In the genomic region with DNA sequence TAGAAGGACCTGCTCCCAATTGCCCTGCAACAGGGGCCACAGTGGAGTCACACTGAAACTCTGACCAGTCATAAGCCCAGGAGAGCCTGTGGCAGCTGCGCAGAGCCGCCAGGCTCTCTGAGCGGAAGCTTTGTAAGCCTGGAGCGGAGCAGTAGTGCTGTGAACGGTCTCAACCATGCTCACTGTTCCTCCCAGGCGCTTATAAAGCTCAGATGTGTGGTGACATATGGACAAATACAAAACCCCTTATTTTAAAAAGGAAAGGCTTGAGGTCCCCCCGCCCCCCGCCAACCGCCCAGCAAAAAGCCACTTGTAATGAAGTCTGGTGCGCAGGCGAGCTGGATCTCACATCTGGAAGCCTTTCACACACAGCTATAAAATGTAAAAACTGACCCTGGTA, we compare ENCODE assay signal across 20 mouse cellular contexts. TPM values are rescaled to one million over a fixed set of nuclear protein-coding genes. Genes with fewer than 3 reads are reported as not detected.
DNase-seq lines count a peak whose midpoint lies in the region; ATAC-seq and TF ChIP-seq lines count a peak whose summit lies in the region.
"Had no signal": no experiment of that assay in that cellular context is flagged by ENCODE, and none has a peak within 500 bp of the region (broad histone marks: within the 10 kb centered on the region; RNA-seq: fewer than 3 reads in every experiment).

No protein-coding gene starts in this region.

- WGBS in forebrain, postnatal 0 days, result 58% methylated on average over 11 of the region's 11 CpGs
- 54% methylated on average over 11 of the region's 11 CpGs for WGBS in forebrain, embryonic 16.5 days
- WGBS in embryonic facial prominence, embryonic 12.5 days, result 41% methylated on average over 11 of the region's 11 CpGs
- 11% methylated on average over 11 of the region's 11 CpGs for WGBS in limb, embryonic 13.5 days

- no peaks in the 10 kb centered on the region for H3K9me3 ChIP-seq in forebrain, postnatal 0 days (ENCODE audit: low read length)
- no peaks in the 10 kb centered on the region for H3K9me3 ChIP-seq in forebrain, embryonic 16.5 days (ENCODE audit: control insufficient read depth, low read length)
- H3K9me3 ChIP-seq in E14TG2a.4 (ENCODE audit: low read length), result no peaks in the 10 kb centered on the region
- H3K9me3 ChIP-seq in embryonic facial prominence, embryonic 12.5 days, result no peaks in the 10 kb centered on the region
- no peaks in the 10 kb centered on the region for H3K9me3 ChIP-seq in limb, embryonic 13.5 days

- H3K4me3 ChIP-seq in forebrain, postnatal 0 days (ENCODE audit: low read depth, low read length), result no peak overlapping the region
- H3K4me3 ChIP-seq in forebrain, embryonic 16.5 days (replicated peaks; ENCODE audit: low read length), result no peak overlapping the region
- peak overlapping the region; percentile 35; the same call in 1 of the 2 replicates for H3K4me3 ChIP-seq in E14TG2a.4 (replicated peaks; ENCODE audit: low read length)
- H3K4me3 ChIP-seq in embryonic facial prominence, embryonic 12.5 days, result no peak overlapping the region
- 0 out of 2 replicates have a peak overlapping the region, but pooled peaks have one; percentile 5 for H3K4me3 ChIP-seq in limb, embryonic 13.5 days
- H3K4me3 ChIP-seq: heart, embryonic 12.5 days had no signal

- no peak overlapping the region for H3K4me2 ChIP-seq in forebrain, postnatal 0 days (ENCODE audit: low read depth)
- H3K4me2 ChIP-seq in forebrain, embryonic 16.5 days (ENCODE audit: low read length), result no peak overlapping the region
- H3K4me2 ChIP-seq in embryonic facial prominence, embryonic 12.5 days (replicated peaks), result peak overlapping the region; percentile 23; the same call in 1 of the 2 replicates
- peak overlapping the region; percentile 48 for H3K4me2 ChIP-seq in limb, embryonic 13.5 days (replicated peaks)
- H3K4me2 ChIP-seq: heart, embryonic 12.5 days had no signal

- ATAC-seq in forebrain, postnatal 0 days, result 0 out of 2 replicates have a peak, but pooled peaks have one; percentile 34
- ATAC-seq in forebrain, embryonic 16.5 days, result no peak
- no peak for ATAC-seq in embryonic facial prominence, embryonic 12.5 days (ENCODE audit: insufficient number of reproducible peaks, insufficient read depth, low FRiP score, low TSS enrichment)
- peak; percentile 75; the same call in 1 of the 2 replicates for ATAC-seq in limb, embryonic 13.5 days (ENCODE audit: low FRiP score, low read depth)
- ATAC-seq: liver, postnatal 0 days had no signal

- no peak overlapping the region for H3K27ac ChIP-seq in forebrain, postnatal 0 days (ENCODE audit: low read depth, low read length)
- no peak overlapping the region for H3K27ac ChIP-seq in forebrain, embryonic 16.5 days (ENCODE audit: low read length)
- H3K27ac ChIP-seq in embryonic facial prominence, embryonic 12.5 days, result peak overlapping the region; percentile 77
- peak overlapping the region; percentile 87 for H3K27ac ChIP-seq in limb, embryonic 13.5 days

- no peak overlapping the region for H3K9ac ChIP-seq in forebrain, postnatal 0 days
- H3K9ac ChIP-seq in forebrain, embryonic 16.5 days (replicated peaks; ENCODE audit: low read depth, low read length), result no peak overlapping the region
- H3K9ac ChIP-seq in embryonic facial prominence, embryonic 12.5 days, result no peak overlapping the region
- peak overlapping the region; percentile 46 for H3K9ac ChIP-seq in limb, embryonic 13.5 days
- H3K9ac ChIP-seq: heart, embryonic 12.5 days; liver, postnatal 0 days had no signal

- no peak for TF ChIP-seq CTCF in forebrain, postnatal 0 days (IDR thresholded peaks at IDR 0.05; ENCODE audit: low read depth)
- TF ChIP-seq CTCF in E14TG2a.4 (conservative IDR thresholded peaks at IDR 0.05; ENCODE audit: low read length), result no peak

- no peak for DNase-seq in forebrain, postnatal 0 days
- DNase-seq in urinary bladder, postnatal 25 days (ENCODE audit: low spot score), result no peak
- no peak for DNase-seq in thymus, postnatal 10 days (ENCODE audit: low spot score in 2 of 2)
- no peak for DNase-seq in frontal cortex, postnatal 14 days (ENCODE audit: low spot score in 2 of 2)
- DNase-seq: B cell, adult 2 months; cerebellum, postnatal 25 days; heart, postnatal 36 days; kidney, adult 11 months; kidney, postnatal 25 days; liver, postnatal 0 days; lung, postnatal 4 days; right cerebral cortex, postnatal 14 days had no signal

- no peaks in the 10 kb centered on the region for H3K36me3 ChIP-seq in forebrain, postnatal 0 days (ENCODE audit: insufficient read depth)
- no peaks in the 10 kb centered on the region for H3K36me3 ChIP-seq in forebrain, embryonic 16.5 days (ENCODE audit: control insufficient read depth, insufficient read depth)
- H3K36me3 ChIP-seq in E14TG2a.4 (ENCODE audit: insufficient read depth, low read length), result no peaks in the 10 kb centered on the region
- no peaks in the 10 kb centered on the region for H3K36me3 ChIP-seq in embryonic facial prominence, embryonic 12.5 days
- H3K36me3 ChIP-seq in limb, embryonic 13.5 days, result peaks cover 44% of the 10 kb centered on the region
- H3K36me3 ChIP-seq: heart, embryonic 12.5 days had no signal

- no peaks in the 10 kb centered on the region for H3K4me1 ChIP-seq in forebrain, postnatal 0 days (ENCODE audit: insufficient read depth)
- H3K4me1 ChIP-seq in forebrain, embryonic 16.5 days (replicated peaks; ENCODE audit: control insufficient read depth, insufficient read depth, low read length), result peaks cover 6% of the 10 kb centered on the region; the same call in 1 of the 2 replicates
- H3K4me1 ChIP-seq in E14TG2a.4 (replicated peaks; ENCODE audit: low read depth, low read length), result peaks cover 24% of the 10 kb centered on the region
- H3K4me1 ChIP-seq in embryonic facial prominence, embryonic 12.5 days, result peaks cover 15% of the 10 kb centered on the region
- H3K4me1 ChIP-seq in limb, embryonic 13.5 days, result peaks cover 61% of the 10 kb centered on the region
- H3K4me1 ChIP-seq: heart, embryonic 12.5 days had no signal

- peaks cover 9% of the 10 kb centered on the region for H3K27me3 ChIP-seq in forebrain, postnatal 0 days (ENCODE audit: insufficient read depth, low read length)
- peaks cover 18% of the 10 kb centered on the region for H3K27me3 ChIP-seq in forebrain, embryonic 16.5 days (replicated peaks; ENCODE audit: control insufficient read depth, insufficient read depth, low read length)
- H3K27me3 ChIP-seq in E14TG2a.4 (ENCODE audit: insufficient read depth, low read length), result peaks cover 58% of the 10 kb centered on the region
- H3K27me3 ChIP-seq in embryonic facial prominence, embryonic 12.5 days, result peaks cover 25% of the 10 kb centered on the region
- peaks cover 23% of the 10 kb centered on the region for H3K27me3 ChIP-seq in limb, embryonic 13.5 days

RNA-seq across cellular contexts. Expression of a gene that starts 7.1 kb away (rescaled TPM):
- 21.3 and 44.2 TPM in 2 replicates for total RNA-seq in forebrain, postnatal 0 days (2014; rRNA removed)
- 37.2 and 37.6 TPM in 2 replicates for polyA plus RNA-seq in forebrain, postnatal 0 days (2015; fragmentation: Nextera tagmentation; extraction: Ambion mirVana)
- polyA plus RNA-seq in forebrain, embryonic 16.5 days (2015; fragmentation: Nextera tagmentation; extraction: Ambion mirVana), result 12.8 and 20.9 TPM in 2 replicates
- polyA plus RNA-seq in embryonic facial prominence, embryonic 12.5 days (2016; fragmentation: Nextera tagmentation; extraction: Ambion mirVana), result 308 and 338 TPM in 2 replicates
- 497 and 573 TPM in 2 replicates for polyA plus RNA-seq in limb, embryonic 13.5 days (2015; fragmentation: Nextera tagmentation; extraction: Ambion mirVana)

RNA-seq across cellular contexts. Expression of a gene that starts 37.3 kb away (rescaled TPM):
- total RNA-seq in forebrain, postnatal 0 days (2014; rRNA removed), result 0.08 TPM in 1 of 2 replicates, not detected in the other
- polyA plus RNA-seq in forebrain, postnatal 0 days (2015; fragmentation: Nextera tagmentation; extraction: Ambion mirVana), result not detected in 2 replicates
- polyA plus RNA-seq in forebrain, embryonic 16.5 days (2015; fragmentation: Nextera tagmentation; extraction: Ambion mirVana), result 2.3 and 2.6 TPM in 2 replicates
- 5.1 and 6.0 TPM in 2 replicates for polyA plus RNA-seq in embryonic facial prominence, embryonic 12.5 days (2016; fragmentation: Nextera tagmentation; extraction: Ambion mirVana)
- polyA plus RNA-seq in limb, embryonic 13.5 days (2015; fragmentation: Nextera tagmentation; extraction: Ambion mirVana), result not detected in 2 replicates
- total RNA-seq: heart, postnatal 36 days; layer of hippocampus, postnatal 14 days; left cerebral cortex, postnatal 36 days had no signal
- polyA plus RNA-seq: gonadal fat pad, adult 2 months; heart, embryonic 12.5 days; liver, postnatal 0 days had no signal

Comparison
In these comparisons a context has a peak if more than half of its experiments do, and no peak if none do; other contexts are left out.
1. ATAC-seq: peak in forebrain, postnatal 0 days (single experiment) and limb, embryonic 13.5 days (single experiment); none in forebrain, embryonic 16.5 days (single experiment) and embryonic facial prominence, embryonic 12.5 days (single experiment).
2. H3K27ac ChIP-seq: peak in embryonic facial prominence, embryonic 12.5 days (single experiment) and limb, embryonic 13.5 days (single experiment); none in forebrain, postnatal 0 days (single experiment) and forebrain, embryonic 16.5 days (single experiment).
3. H3K4me2 ChIP-seq: peak in embryonic facial prominence, embryonic 12.5 days (single experiment) and limb, embryonic 13.5 days (single experiment); none in forebrain, postnatal 0 days (single experiment) and forebrain, embryonic 16.5 days (single experiment).
4. H3K4me3 ChIP-seq: peak in E14TG2a.4 (single experiment) and limb, embryonic 13.5 days (single experiment); none in forebrain, postnatal 0 days (single experiment), forebrain, embryonic 16.5 days (single experiment) and embryonic facial prominence, embryonic 12.5 days (single experiment).